10 mouse cellular contexts compared by ENCODE assay signal in genomic region chr8:64657980-64658401, GRCm38 (mm10). TPM values are rescaled to one million over a fixed set of nuclear protein-coding genes. Genes with fewer than 3 reads are reported as not detected.
DNase-seq lines count a peak whose midpoint lies in the region; ATAC-seq and TF ChIP-seq lines count a peak whose summit lies in the region.
"Had no signal": no experiment of that assay in that cellular context is flagged by ENCODE, and none has a peak within 500 bp of the region (broad histone marks: within the 10 kb centered on the region; RNA-seq: fewer than 3 reads in every experiment).

No protein-coding gene starts in this region.

- peak; percentile 6 for ATAC-seq in Patski

- CTCF ChIA-PET in Patski (lab: Charles Lee) = interaction anchor here (0.9 to 1.1 kb wide), 3 partner anchors 9 to 35 kb away, joined by 3 read pairs; partner anchors contain the start of gene Cpe

- in situ Hi-C loops in Patski (cut with MboI; ENCODE audit: low pct_unique_long_range_greater_than_20kb) = no loop called here

- POLR2A ChIA-PET in Patski (lab: Charles Lee) = no interaction called here

- DNase-seq in cerebellum, adult 18-20 months = peak; percentile 33 to 43
- no peak for DNase-seq in cerebellum, postnatal 4 days (ENCODE audit: low spot score in 2 of 2)
- DNase-seq in Patski (ENCODE audit: low read depth, low spot score) (no peak), liver (no peak)
- DNase-seq in frontal cortex, postnatal 14 days (ENCODE audit: low spot score in 2 of 2) = peak; percentile 59 to 72
- peak; percentile 11 for DNase-seq in mesoderm, embryonic 11.5 days (ENCODE audit: low read depth, low spot score)
- DNase-seq in lung, adult 18-20 months = no peak
- DNase-seq in urinary bladder, postnatal 10 days (ENCODE audit: low spot score) = no peak
- DNase-seq: gastrocnemius, postnatal 10 days had no signal

- no peaks in the 10 kb centered on the region for H3K27me3 ChIP-seq in Patski
- H3K27me3 ChIP-seq: limb, embryonic 15.5 days had no signal

- TF ChIP-seq CTCF in Patski (IDR thresholded peaks at IDR 0.05) = no peak

RNA-seq across cellular contexts. Expression of gene Cpe, which starts 34.9 kb away (rescaled TPM):
- 1,016 TPM for polyA plus RNA-seq in Patski (2021)

Comparison
In these comparisons a context has a peak if more than half of its experiments do, and no peak if none do; other contexts are left out.
1. DNase-seq: peak in cerebellum, adult 18-20 months (2 of 2), frontal cortex, postnatal 14 days (2 of 2) and mesoderm, embryonic 11.5 days (single experiment); none in cerebellum, postnatal 4 days (0 of 2), Patski (single experiment), lung, adult 18-20 months (0 of 2), liver (single experiment) and urinary bladder, postnatal 10 days (single experiment).